Mouse (Mus musculus) spleen, adult 18-20 months (tissue): ENCODE data around the gene Ksr1.
A peak's percentile ranks its signal among the peaks of the same experiment; 100 is the strongest.

Source experiments
- DNase-seq, 2 experiments: peaks; one replicate each; pipeline ENCODE4 v3.0.0; 2022; ENCODE audit warnings: mixed read lengths in 2 of 2

The Ksr1 gene

GRCm38 (mm10) chr11:78973381-78974150, 172.6 kb downstream of the Ksr1 start:
- no peak for DNase-seq

GRCm38 (mm10) chr11:78972811-78973351, 173.3 kb downstream of the Ksr1 start:
- no peak for DNase-seq

- no peak for DNase-seq
Measured at GRCm38 (mm10) chr11:78972328-78972727, 173.9 kb downstream of the Ksr1 start.

GRCm38 (mm10) chr11:78971746-78972145, 174.5 kb downstream of the Ksr1 start:
- no peak for DNase-seq

GRCm38 (mm10) chr11:78971096-78971495, 175.1 kb downstream of the Ksr1 start:
- DNase-seq, result no peak

- DNase-seq, result no peak
Measured at GRCm38 (mm10) chr11:78968121-78968520, 178.1 kb downstream of the Ksr1 start.

GRCm38 (mm10) chr11:78967371-78967770, 178.8 kb downstream of the Ksr1 start:
- peak in 1 of 2 experiments; percentile 50 for DNase-seq
